Mouse (Mus musculus): Measurements from ENCODE around the gene Aatk. TPM values are rescaled to one million over a fixed set of nuclear protein-coding genes. Genes with fewer than 3 reads are reported as not detected.

Gene Aatk
- total and polyA plus RNA-seq, 3 experiments: 0.38 TPM; not detected in 2

- no peak overlapping the region for H3K4me3 ChIP-seq (ENCODE audit: low read depth, low read length)
- DNase-seq (ENCODE audit: low spot score): no peak
- no peak for ATAC-seq (ENCODE audit: extremely low read depth, insufficient number of reproducible peaks, low FRiP score, poor library complexity, severe bottlenecking)
- H3K36me3 ChIP-seq (replicated peaks): peaks cover 20% of the 10 kb centered on the region
- H3K9me3 ChIP-seq (replicated peaks): no peaks in the 10 kb centered on the region
- TF ChIP-seq CTCF (IDR thresholded peaks at IDR 0.05; ENCODE audit: low read depth, low read length) (no peak), POLR2AphosphoS5 (IDR thresholded peaks at IDR 0.05; ENCODE audit: insufficient replicate concordance, low read depth, low read length) (no peak), TAL1 (conservative IDR thresholded peaks at IDR 0.05; ENCODE audit: low read depth, low read length) (no peak), GATA1 (IDR thresholded peaks at IDR 0.05; ENCODE audit: borderline replicate concordance, low read length) (no peak), GATA2 (IDR thresholded peaks at IDR 0.05; ENCODE audit: borderline replicate concordance, low read depth, low read length) (no peak)
- H3K27me3 ChIP-seq (ENCODE audit: insufficient read depth, low read length): peaks cover 48% of the 10 kb centered on the region
- H3K4me1 ChIP-seq (ENCODE audit: insufficient read depth, low read depth, low read length): peaks cover 5% of the 10 kb centered on the region; the same call in 1 of the 2 replicates
These were observed 13.7 kb upstream of the Aatk start for GRCm38 (mm10) chr11:120060634-120061033.

DNA sequence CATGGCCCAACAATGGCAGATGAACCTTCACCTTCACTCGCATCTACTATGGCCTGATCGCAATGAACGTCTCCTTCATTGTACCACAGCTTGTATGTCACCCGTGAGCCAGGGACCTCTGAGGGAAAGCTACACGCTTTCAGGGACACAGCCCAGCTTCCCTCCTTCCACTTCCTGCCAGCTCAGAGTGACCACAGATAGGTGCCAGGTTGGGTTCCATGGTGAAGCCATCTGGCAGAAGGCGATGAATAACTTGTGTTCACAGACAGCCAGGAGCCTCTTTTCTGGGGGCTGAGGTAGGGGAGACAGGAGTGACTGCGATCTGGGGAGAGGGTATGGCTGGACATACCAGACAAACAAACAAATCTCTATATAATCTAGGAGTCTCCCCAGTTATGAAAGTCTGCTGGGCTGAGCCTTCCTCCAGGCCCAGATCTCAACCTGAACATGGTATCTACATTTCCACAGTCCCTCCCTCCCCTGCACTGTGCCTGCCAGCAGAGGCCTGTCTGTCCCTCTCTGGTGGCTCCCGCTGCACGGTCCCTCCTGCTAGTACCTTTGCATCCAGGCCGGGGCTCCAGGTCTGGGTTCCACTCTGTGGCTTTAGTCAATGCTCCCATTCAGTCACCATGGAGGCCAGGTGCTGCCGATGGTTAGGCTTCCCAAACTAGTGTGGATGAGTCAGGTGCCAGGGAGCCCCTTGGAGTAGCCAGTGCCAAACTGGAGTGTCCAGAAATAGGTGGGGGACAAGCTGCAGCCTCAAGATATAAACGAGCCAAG is 9.2 kb upstream of the Aatk start:
- no peak for TF ChIP-seq POLR2AphosphoS5 (IDR thresholded peaks at IDR 0.05; ENCODE audit: insufficient replicate concordance, low read depth, low read length)
- no peak for TF ChIP-seq CTCF (IDR thresholded peaks at IDR 0.05; ENCODE audit: low read depth, low read length)
- TF ChIP-seq TAL1 (conservative IDR thresholded peaks at IDR 0.05; ENCODE audit: low read depth, low read length): no peak
- no peak for TF ChIP-seq GATA1 (IDR thresholded peaks at IDR 0.05; ENCODE audit: borderline replicate concordance, low read length)
- no peak for TF ChIP-seq GATA2 (IDR thresholded peaks at IDR 0.05; ENCODE audit: borderline replicate concordance, low read depth, low read length)
- ATAC-seq (ENCODE audit: extremely low read depth, insufficient number of reproducible peaks, low FRiP score, poor library complexity, severe bottlenecking): no peak
- DNase-seq (ENCODE audit: low spot score): no peak
- Histone ChIP-seq H3K9me3 (replicated peaks) (no peaks in the 10 kb centered on the region), H3K4me3 (ENCODE audit: low read depth, low read length) (no peak overlapping the region), H3K36me3 (replicated peaks) (no peaks in the 10 kb centered on the region), H3K27me3 (ENCODE audit: insufficient read depth, low read length) (peaks cover 55% of the 10 kb centered on the region), H3K4me1 (ENCODE audit: insufficient read depth, low read depth, low read length) (no peaks in the 10 kb centered on the region)

GRCm38 (mm10) chr11:120053846-120054245 is 6.9 kb upstream of the Aatk start:
- no peak for DNase-seq (ENCODE audit: low spot score)
- Histone ChIP-seq H3K4me1 (ENCODE audit: insufficient read depth, low read depth, low read length) (no peaks in the 10 kb centered on the region), H3K9me3 (replicated peaks) (no peaks in the 10 kb centered on the region), H3K27me3 (ENCODE audit: insufficient read depth, low read length) (peaks cover 42% of the 10 kb centered on the region), H3K36me3 (replicated peaks) (no peaks in the 10 kb centered on the region), H3K4me3 (ENCODE audit: low read depth, low read length) (no peak overlapping the region)
- no peak for ATAC-seq (ENCODE audit: extremely low read depth, insufficient number of reproducible peaks, low FRiP score, poor library complexity, severe bottlenecking)
- no peak for TF ChIP-seq TAL1 (conservative IDR thresholded peaks at IDR 0.05; ENCODE audit: low read depth, low read length)
- TF ChIP-seq GATA2 (IDR thresholded peaks at IDR 0.05; ENCODE audit: borderline replicate concordance, low read depth, low read length): no peak

GRCm38 (mm10) chr11:120052274-120052673 is 5.3 kb upstream of the Aatk start:
- H3K4me1 ChIP-seq (ENCODE audit: insufficient read depth, low read depth, low read length): no peaks in the 10 kb centered on the region; the same call in 1 of the 2 replicates
- ATAC-seq (ENCODE audit: extremely low read depth, insufficient number of reproducible peaks, low FRiP score, poor library complexity, severe bottlenecking): no peak

GRCm38 (mm10) chr11:120051124-120051811 is 4.3 kb upstream of the Aatk start:
- Histone ChIP-seq H3K4me1 (ENCODE audit: insufficient read depth, low read depth, low read length) (no peaks in the 10 kb centered on the region; the same call in 1 of the 2 replicates), H3K9me3 (replicated peaks) (no peaks in the 10 kb centered on the region), H3K27me3 (ENCODE audit: insufficient read depth, low read length) (peaks cover 29% of the 10 kb centered on the region), H3K36me3 (replicated peaks) (no peaks in the 10 kb centered on the region), H3K4me3 (ENCODE audit: low read depth, low read length) (no peak overlapping the region)
- ATAC-seq (ENCODE audit: extremely low read depth, insufficient number of reproducible peaks, low FRiP score, poor library complexity, severe bottlenecking) (no peak), DNase-seq (ENCODE audit: low spot score) (no peak)
- TF ChIP-seq GATA1 (IDR thresholded peaks at IDR 0.05; ENCODE audit: borderline replicate concordance, low read length) (no peak), CTCF (IDR thresholded peaks at IDR 0.05; ENCODE audit: low read depth, low read length) (no peak), TAL1 (conservative IDR thresholded peaks at IDR 0.05; ENCODE audit: low read depth, low read length) (no peak), GATA2 (IDR thresholded peaks at IDR 0.05; ENCODE audit: borderline replicate concordance, low read depth, low read length) (no peak), POLR2AphosphoS5 (IDR thresholded peaks at IDR 0.05; ENCODE audit: insufficient replicate concordance, low read depth, low read length) (no peak)

More at GRCm38 (mm10) chr11:120052274-120052673, 5.3 kb upstream of the Aatk start:
- peaks cover 33% of the 10 kb centered on the region for H3K27me3 ChIP-seq (ENCODE audit: insufficient read depth, low read length)
- H3K9me3 ChIP-seq (replicated peaks): no peaks in the 10 kb centered on the region
- no peak for DNase-seq (ENCODE audit: low spot score)
- no peak overlapping the region for H3K4me3 ChIP-seq (ENCODE audit: low read depth, low read length)
- H3K36me3 ChIP-seq (replicated peaks): no peaks in the 10 kb centered on the region
- no peak for TF ChIP-seq TAL1 (conservative IDR thresholded peaks at IDR 0.05; ENCODE audit: low read depth, low read length)
- no peak for TF ChIP-seq POLR2AphosphoS5 (IDR thresholded peaks at IDR 0.05; ENCODE audit: insufficient replicate concordance, low read depth, low read length)
- TF ChIP-seq GATA1 (IDR thresholded peaks at IDR 0.05; ENCODE audit: borderline replicate concordance, low read length): no peak
- no peak for TF ChIP-seq GATA2 (IDR thresholded peaks at IDR 0.05; ENCODE audit: borderline replicate concordance, low read depth, low read length)
- no peak for TF ChIP-seq CTCF (IDR thresholded peaks at IDR 0.05; ENCODE audit: low read depth, low read length)

DNA sequence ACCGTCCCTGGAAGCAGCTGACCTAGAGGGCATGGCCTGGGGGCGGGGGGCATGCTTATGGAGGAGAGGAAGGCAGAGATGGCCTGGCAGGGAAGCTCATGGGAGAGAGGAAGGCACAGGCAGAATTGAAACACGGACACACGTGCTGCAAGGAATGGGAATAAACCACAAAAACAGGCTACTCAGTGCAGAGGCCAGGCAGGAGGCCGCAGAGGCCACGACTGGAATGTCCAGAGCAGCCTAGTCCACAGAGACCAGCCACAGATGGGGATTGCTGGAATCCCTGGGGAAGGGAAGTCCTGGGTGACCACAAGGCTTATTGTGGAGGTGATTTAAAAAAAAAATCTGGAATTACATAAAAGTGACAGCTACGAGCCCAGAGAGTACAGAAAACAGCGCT is 2.1 kb upstream of the Aatk start:
- Histone ChIP-seq H3K9me3 (replicated peaks) (no peaks in the 10 kb centered on the region), H3K27me3 (ENCODE audit: insufficient read depth, low read length) (peaks cover 29% of the 10 kb centered on the region), H3K4me1 (ENCODE audit: insufficient read depth, low read depth, low read length) (no peaks in the 10 kb centered on the region; the same call in 1 of the 2 replicates), H3K4me3 (ENCODE audit: low read depth, low read length) (no peak overlapping the region), H3K36me3 (replicated peaks) (no peaks in the 10 kb centered on the region)
- no peak for ATAC-seq (ENCODE audit: extremely low read depth, insufficient number of reproducible peaks, low FRiP score, poor library complexity, severe bottlenecking)
- TF ChIP-seq TAL1 (conservative IDR thresholded peaks at IDR 0.05; ENCODE audit: low read depth, low read length) (no peak), CTCF (IDR thresholded peaks at IDR 0.05; ENCODE audit: low read depth, low read length) (no peak), POLR2AphosphoS5 (IDR thresholded peaks at IDR 0.05; ENCODE audit: insufficient replicate concordance, low read depth, low read length) (no peak), GATA1 (IDR thresholded peaks at IDR 0.05; ENCODE audit: borderline replicate concordance, low read length) (no peak), GATA2 (IDR thresholded peaks at IDR 0.05; ENCODE audit: borderline replicate concordance, low read depth, low read length) (no peak)
- no peak for DNase-seq (ENCODE audit: low spot score)

Data from G1E (cell line).